Mouse (Mus musculus) cortical plate, adult 2 months (tissue): ENCODE measurements around the gene Baiap2.

Source experiments
- CTCF ChIP-seq: fragments of 200-500 bp; IDR thresholded peaks from 2 replicates; pipeline ENCODE4 v1.5.1; 2011; ENCODE audit warnings: mild to moderate bottlenecking, control low read depth, low read length; ENCODE audit not compliant: insufficient read depth; ENCODE audit errors: extremely low read depth
- POLR2A ChIP-seq: fragments of 200-500 bp; IDR thresholded peaks from 2 replicates; pipeline ENCODE4 v1.6.1; 2011; ENCODE audit warnings: mild to moderate bottlenecking, low read length, control low read depth; ENCODE audit not compliant: insufficient read depth; ENCODE audit errors: extremely low read depth

DNA sequence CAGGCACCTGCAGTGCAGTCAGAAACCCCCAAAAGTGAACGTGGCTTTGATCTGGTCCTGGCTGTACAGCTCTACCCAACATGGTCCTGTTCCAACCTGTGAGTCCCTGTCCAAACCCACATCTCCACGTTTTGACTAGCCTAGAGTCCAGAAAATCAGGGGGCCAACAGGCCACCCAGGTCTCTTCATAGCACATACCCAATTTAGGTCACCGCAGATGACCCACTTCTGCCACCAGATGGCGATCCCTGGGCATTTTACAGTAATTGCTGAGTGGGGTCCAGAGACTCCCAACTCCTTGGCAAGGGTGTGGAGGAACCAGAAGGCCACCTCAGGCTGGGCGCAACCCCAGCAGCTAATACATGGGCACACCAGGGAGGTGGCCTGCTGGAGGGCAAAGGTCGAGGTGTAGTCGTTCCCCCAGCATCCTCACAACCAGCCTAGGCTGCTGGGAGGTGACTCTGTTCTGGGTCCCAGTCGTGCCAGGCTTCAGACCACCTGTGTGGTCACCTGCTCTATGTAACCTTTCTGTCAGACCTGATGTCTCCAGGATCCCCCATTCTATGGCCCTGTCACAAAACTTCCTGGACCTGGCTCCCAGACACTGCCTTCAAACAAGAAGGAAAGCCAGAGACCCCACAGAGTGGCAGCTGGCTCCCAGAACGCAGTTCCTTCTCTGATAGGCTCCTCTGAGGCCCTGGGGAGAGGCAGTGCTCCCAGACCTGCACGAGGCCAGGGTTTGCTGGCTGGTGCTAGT lies 87.8 kb downstream of the Baiap2 start:
- peak; percentile 53; the same call in 1 of the 2 replicates for TF ChIP-seq CTCF
- no peak for TF ChIP-seq POLR2A
